Mouse (Mus musculus) neural tube, embryonic 15.5 days (tissue): ENCODE measurements around the gene Tcf23. TPM values are rescaled to one million over a fixed set of nuclear protein-coding genes. Genes with fewer than 3 reads are reported as not detected.

Experiments used
- ATAC-seq: fragments of 200-750 bp; cut with Nextera tagmentation; 2 replicates; pipeline ENCODE4 v1.8.0; 2017; ENCODE audit warnings: mild to moderate bottlenecking, moderate TSS enrichment, moderate library complexity; ENCODE audit not compliant: low FRiP score
- H3K27ac ChIP-seq: fragments of 300-500 bp; sonication (generic); replicated peaks from 2 replicates; pipeline ENCODE4 v1.5.1; 2015; ENCODE audit warnings: mild to moderate bottlenecking, inconsistent platforms
- H3K27me3 ChIP-seq: fragments of 300-500 bp; sonication (generic); replicated peaks from 2 replicates; pipeline ENCODE4 v1.6.1; 2015; ENCODE audit warnings: inconsistent platforms
- H3K36me3 ChIP-seq: fragments of 300-500 bp; sonication (generic); 2 replicates; pipeline ENCODE4 v1.6.1; 2015; ENCODE audit warnings: inconsistent platforms
- H3K4me1 ChIP-seq: fragments of 300-500 bp; sonication (generic); 2 replicates; pipeline ENCODE4 v1.6.1; 2015; ENCODE audit warnings: inconsistent platforms
- H3K4me2 ChIP-seq: fragments of 300-500 bp; sonication (generic); 2 replicates; pipeline ENCODE4 v1.6.1; 2015; ENCODE audit warnings: inconsistent platforms, mild to moderate bottlenecking, moderate library complexity
- H3K4me3 ChIP-seq: fragments of 300-500 bp; sonication (generic); replicated peaks from 2 replicates; pipeline ENCODE4 v1.5.1; 2015; ENCODE audit warnings: mild to moderate bottlenecking, inconsistent platforms
- H3K9ac ChIP-seq: fragments of 300-500 bp; sonication (generic); replicated peaks from 2 replicates; pipeline ENCODE4 v1.6.1; 2015; ENCODE audit warnings: mild to moderate bottlenecking, inconsistent platforms
- H3K9me3 ChIP-seq: fragments of 300-500 bp; sonication (generic); replicated peaks from 2 replicates; pipeline ENCODE4 v1.6.1; 2016; ENCODE audit warnings: inconsistent platforms
- WGBS: fragments of 180-500 bp; shearing (Covaris S2); methylation state at CpG from one replicate; pipeline ENCODE4 v1.1.7; 2015; ENCODE audit warnings: mixed read lengths; 5-methylcytosine and 5-hydroxymethylcytosine counted together
- polyA plus RNA-seq: library from polyadenylated mRNA; unstranded; fragments of >200 nt; fragmentation: Nextera tagmentation; extraction: Ambion mirVana; gene quantifications from 2 replicates; pipeline ENCODE4 v1.2.1, GENCODE M21; 2015

Gene Tcf23
- polyA plus RNA-seq, 1 experiment from 2014 or later = not detected

GRCm38 (mm10) chr5:30963916-30964315, 4.5 kb upstream of the Tcf23 start:
- no peaks in the 10 kb centered on the region for H3K36me3 ChIP-seq
- WGBS = 72% methylated on average over 3 of the region's 3 CpGs
- no peak overlapping the region for H3K9ac ChIP-seq
- no peaks in the 10 kb centered on the region for H3K9me3 ChIP-seq
- H3K4me1 ChIP-seq = peaks cover 13% of the 10 kb centered on the region
- ATAC-seq = no peak
- H3K4me3 ChIP-seq = no peak overlapping the region
- no peak overlapping the region for H3K27ac ChIP-seq
- H3K27me3 ChIP-seq = peaks cover 4% of the 10 kb centered on the region
- H3K4me2 ChIP-seq = no peak overlapping the region

- H3K9ac ChIP-seq = no peak overlapping the region
- ATAC-seq = no peak
- H3K4me3 ChIP-seq = no peak overlapping the region
- H3K4me1 ChIP-seq = no peaks in the 10 kb centered on the region
- no peaks in the 10 kb centered on the region for H3K9me3 ChIP-seq
- H3K27ac ChIP-seq = no peak overlapping the region
- WGBS = 96% methylated on average over 4 of the region's 4 CpGs
- H3K27me3 ChIP-seq = peaks cover 4% of the 10 kb centered on the region
- H3K36me3 ChIP-seq = no peaks in the 10 kb centered on the region
- no peak overlapping the region for H3K4me2 ChIP-seq
Observed at GRCm38 (mm10) chr5:30966189-30966588, 2.3 kb upstream of the Tcf23 start.

- Histone ChIP-seq H3K4me3 (no peak overlapping the region), H3K4me2 (no peak overlapping the region), H3K27ac (no peak overlapping the region), H3K9me3 (no peaks in the 10 kb centered on the region), H3K9ac (no peak overlapping the region), H3K36me3 (no peaks in the 10 kb centered on the region), H3K27me3 (no peaks in the 10 kb centered on the region), H3K4me1 (no peaks in the 10 kb centered on the region)
- WGBS = 75% methylated on average over 2 of the region's 2 CpGs
- no peak for ATAC-seq
Observed at GRCm38 (mm10) chr5:30969440-30969839, 978 bp downstream of the Tcf23 start.

GRCm38 (mm10) chr5:30974870-30975656, 6.6 kb downstream of the Tcf23 start:
- H3K27me3 ChIP-seq = no peaks in the 10 kb centered on the region
- H3K4me1 ChIP-seq = 0 out of 2 replicates have a peak, but pooled peaks cover 6% of the 10 kb centered on the region
- H3K9ac ChIP-seq = no peak overlapping the region
- no peaks in the 10 kb centered on the region for H3K9me3 ChIP-seq
- H3K4me3 ChIP-seq = no peak overlapping the region
- 44% methylated on average over 9 of the region's 9 CpGs for WGBS
- no peak; the same call in 1 of the 2 replicates for ATAC-seq
- H3K4me2 ChIP-seq = no peak overlapping the region
- no peak overlapping the region; the same call in 1 of the 2 replicates for H3K27ac ChIP-seq
- H3K36me3 ChIP-seq = no peaks in the 10 kb centered on the region

GRCm38 (mm10) chr5:30982357-30982756, 13.9 kb downstream of the Tcf23 start:
- ATAC-seq = no peak

GRCm38 (mm10) chr5:30992980-30993676, 24.7 kb downstream of the Tcf23 start:
- no peaks in the 10 kb centered on the region for H3K27me3 ChIP-seq
- H3K27ac ChIP-seq = no peak overlapping the region
- no peak for ATAC-seq
- H3K36me3 ChIP-seq = no peaks in the 10 kb centered on the region
- H3K9me3 ChIP-seq = no peaks in the 10 kb centered on the region
- 82% methylated on average over 5 of the region's 5 CpGs for WGBS
- no peak overlapping the region for H3K9ac ChIP-seq
- no peaks in the 10 kb centered on the region for H3K4me1 ChIP-seq
- H3K4me3 ChIP-seq = no peak overlapping the region
- H3K4me2 ChIP-seq = no peak overlapping the region

More at GRCm38 (mm10) chr5:30982357-30982756, 13.9 kb downstream of the Tcf23 start:
- H3K4me2 ChIP-seq = no peak overlapping the region
- 22% methylated on average over 2 of the region's 2 CpGs for WGBS
- no peak overlapping the region for H3K27ac ChIP-seq
- no peaks in the 10 kb centered on the region for H3K9me3 ChIP-seq
- H3K4me1 ChIP-seq = no peaks in the 10 kb centered on the region
- H3K36me3 ChIP-seq = no peaks in the 10 kb centered on the region
- H3K27me3 ChIP-seq = no peaks in the 10 kb centered on the region
- H3K9ac ChIP-seq = no peak overlapping the region
- no peak overlapping the region for H3K4me3 ChIP-seq

- 68% methylated on average over 3 of the region's 3 CpGs for WGBS
- H3K4me3 ChIP-seq = no peak overlapping the region
Observed at GRCm38 (mm10) chr5:30994074-30994473, 25.6 kb downstream of the Tcf23 start.

GRCm38 (mm10) chr5:30994910-30995635, 26.6 kb downstream of the Tcf23 start:
- Histone ChIP-seq H3K4me2 (no peak overlapping the region), H3K9me3 (no peaks in the 10 kb centered on the region), H3K27ac (no peak overlapping the region), H3K27me3 (no peaks in the 10 kb centered on the region), H3K9ac (no peak overlapping the region), H3K4me1 (no peaks in the 10 kb centered on the region), H3K36me3 (no peaks in the 10 kb centered on the region), H3K4me3 (no peak overlapping the region)
- ATAC-seq = no peak
- 74% methylated on average over 11 of the region's 11 CpGs for WGBS

More at GRCm38 (mm10) chr5:30994074-30994473, 25.6 kb downstream of the Tcf23 start:
- ATAC-seq = no peak
- H3K9me3 ChIP-seq = no peaks in the 10 kb centered on the region
- H3K27me3 ChIP-seq = no peaks in the 10 kb centered on the region
- no peak overlapping the region for H3K4me2 ChIP-seq
- no peaks in the 10 kb centered on the region for H3K36me3 ChIP-seq
- H3K9ac ChIP-seq = no peak overlapping the region
- H3K4me1 ChIP-seq = no peaks in the 10 kb centered on the region
- H3K27ac ChIP-seq = no peak overlapping the region

GRCm38 (mm10) chr5:30998306-30998705, 29.8 kb downstream of the Tcf23 start:
- Histone ChIP-seq H3K4me3 (no peak overlapping the region), H3K27me3 (no peaks in the 10 kb centered on the region), H3K4me2 (no peak overlapping the region), H3K4me1 (no peaks in the 10 kb centered on the region), H3K9me3 (no peaks in the 10 kb centered on the region), H3K9ac (no peak overlapping the region), H3K36me3 (no peaks in the 10 kb centered on the region), H3K27ac (no peak overlapping the region)
- WGBS = 29% methylated on average over 5 of the region's 5 CpGs
- no peak for ATAC-seq

- H3K9ac ChIP-seq = no peak overlapping the region
- ATAC-seq = no peak
- H3K27ac ChIP-seq = no peak overlapping the region
- H3K4me1 ChIP-seq = no peaks in the 10 kb centered on the region
- WGBS = 69% methylated on average over 5 of the region's 5 CpGs
- H3K36me3 ChIP-seq = no peaks in the 10 kb centered on the region
- H3K4me2 ChIP-seq = no peak overlapping the region
- no peaks in the 10 kb centered on the region for H3K9me3 ChIP-seq
- H3K27me3 ChIP-seq = no peaks in the 10 kb centered on the region
- H3K4me3 ChIP-seq = no peak overlapping the region
Observed at GRCm38 (mm10) chr5:30999324-30999723, 30.9 kb downstream of the Tcf23 start.

- WGBS = 77% methylated on average over 7 of the region's 7 CpGs
- no peaks in the 10 kb centered on the region for H3K27me3 ChIP-seq
- no peak overlapping the region for H3K4me3 ChIP-seq
- no peak overlapping the region for H3K27ac ChIP-seq
- no peak for ATAC-seq
- no peak overlapping the region for H3K9ac ChIP-seq
- H3K9me3 ChIP-seq = no peaks in the 10 kb centered on the region
- no peaks in the 10 kb centered on the region for H3K4me1 ChIP-seq
- H3K4me2 ChIP-seq = no peak overlapping the region
- H3K36me3 ChIP-seq = no peaks in the 10 kb centered on the region
Observed at GRCm38 (mm10) chr5:31000122-31000521, 31.7 kb downstream of the Tcf23 start.
